Mouse (Mus musculus) kidney, adult 2 months (tissue): ENCODE results near the gene Cstad. TPM values are rescaled to one million over a fixed set of nuclear protein-coding genes. Genes with fewer than 3 reads are reported as not detected.

Source experiments
- DNase-seq: peaks from one replicate; pipeline ENCODE4 v3.0.0; 2021
- H3K27ac ChIP-seq: fragments of 200-500 bp; 2 replicates; pipeline ENCODE4 v1.5.1; 2012; ENCODE audit warnings: low read depth, low read length, control low read depth, inconsistent platforms; ENCODE audit not compliant: insufficient read depth
- H3K27me3 ChIP-seq: fragments of 200-500 bp; replicated peaks from 2 replicates; pipeline ENCODE4 v1.6.1; 2012; ENCODE audit warnings: mild to moderate bottlenecking, moderate library complexity, low read length, inconsistent platforms; ENCODE audit not compliant: control insufficient read depth, insufficient read depth
- H3K36me3 ChIP-seq: fragments of 200-500 bp; 2 replicates; pipeline ENCODE4 v1.6.1; 2012; ENCODE audit warnings: mild to moderate bottlenecking, moderate library complexity, low read length, inconsistent platforms; ENCODE audit not compliant: control insufficient read depth, insufficient read depth
- H3K4me1 ChIP-seq: fragments of 200-500 bp; 2 replicates; pipeline ENCODE4 v1.6.1; 2011; ENCODE audit warnings: low read length; ENCODE audit not compliant: control insufficient read depth, insufficient read depth
- H3K4me3 ChIP-seq: fragments of 200-500 bp; 2 replicates; pipeline ENCODE4 v1.5.1; 2011; ENCODE audit warnings: mild to moderate bottlenecking, low read depth, low read length, control low read depth; ENCODE audit not compliant: insufficient read depth
- CTCF ChIP-seq: fragments of 200-500 bp; conservative IDR thresholded peaks from 2 replicates; pipeline ENCODE4 v1.5.1; 2011; ENCODE audit warnings: low read depth, mild to moderate bottlenecking, control low read depth, low read length, moderate library complexity, mixed read lengths; ENCODE audit not compliant: insufficient read depth, insufficient read length
- POLR2A ChIP-seq: fragments of 200-500 bp; IDR thresholded peaks from one replicate; pipeline ENCODE4 v1.6.1; 2011; ENCODE audit warnings: low read depth, low read length, control low read depth
- WGBS: fragments of 180-500 bp; shearing (Covaris S2); methylation state at CpG from one replicate; pipeline ENCODE4 v1.1.7; 2018; 5-methylcytosine and 5-hydroxymethylcytosine counted together
- polyA plus RNA-seq: library from polyadenylated mRNA; depleted of rRNA; stranded (reverse); fragments of >200 nt; gene quantifications from 2 replicates; pipeline ENCODE4 v1.2.3, GENCODE M21; 2012

The Cstad gene
- polyA plus RNA-seq, 1 experiment: 1.2 TPM

GRCm38 (mm10) chr2:30555257-30555656, 39.6 kb upstream of the Cstad start:
- Histone ChIP-seq H3K27ac (no peak overlapping the region), H3K27me3 (no peaks in the 10 kb centered on the region), H3K36me3 (no peaks in the 10 kb centered on the region), H3K4me1 (no peaks in the 10 kb centered on the region), H3K4me3 (no peak overlapping the region)
- TF ChIP-seq POLR2A: no peak
- DNase-seq: no peak
- WGBS: 77% methylated on average over 9 of the region's 9 CpGs

DNA sequence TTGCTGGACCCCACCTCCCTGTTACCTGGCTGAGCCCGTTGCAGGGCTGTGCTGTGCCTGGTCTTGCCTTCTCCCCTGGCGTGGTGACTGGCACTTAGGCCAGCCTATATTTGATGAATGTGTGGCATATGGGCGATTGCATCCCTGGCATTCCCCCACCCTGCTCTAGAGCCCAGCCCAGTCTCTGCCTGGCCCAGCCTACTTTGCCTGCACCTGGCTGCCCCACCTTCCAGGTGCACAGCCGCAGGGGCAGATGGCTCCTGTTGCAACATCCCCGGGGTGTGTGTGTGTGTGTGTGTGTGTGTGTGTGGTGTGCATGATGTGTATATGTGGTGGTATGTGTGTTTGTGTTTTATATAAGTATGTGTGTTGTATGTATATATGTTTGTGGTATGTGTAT, 38.3 kb upstream of the Cstad start:
- Histone ChIP-seq H3K27ac (no peak overlapping the region), H3K36me3 (no peaks in the 10 kb centered on the region), H3K4me3 (no peak overlapping the region), H3K4me1 (no peaks in the 10 kb centered on the region), H3K27me3 (no peaks in the 10 kb centered on the region)
- TF ChIP-seq POLR2A (no peak), CTCF (no peak)
- no peak for DNase-seq
- WGBS: 66% methylated on average over 5 of the region's 5 CpGs

DNA sequence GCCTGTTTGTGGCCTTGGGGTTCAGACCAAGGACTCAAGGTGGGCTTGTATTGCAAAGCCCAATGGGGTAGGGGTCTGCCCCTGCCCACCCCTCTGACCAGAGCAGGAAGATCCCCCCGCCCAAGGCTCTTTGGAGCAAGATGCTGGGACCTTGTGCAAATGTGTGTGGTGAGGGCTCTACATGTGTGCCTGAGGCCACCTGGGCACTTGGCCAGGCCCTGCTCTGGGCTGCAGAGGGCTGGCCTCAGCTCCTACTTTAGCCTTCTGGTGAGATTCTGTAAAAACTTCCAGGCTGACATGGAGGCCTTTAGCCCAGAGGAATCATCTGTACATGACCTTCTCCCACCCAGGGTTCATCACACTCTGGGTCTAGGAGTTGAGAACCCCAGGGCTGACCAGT, 35.3 kb upstream of the Cstad start:
- Histone ChIP-seq H3K27me3 (no peaks in the 10 kb centered on the region), H3K4me3 (no peak overlapping the region), H3K36me3 (no peaks in the 10 kb centered on the region), H3K27ac (no peak overlapping the region), H3K4me1 (no peaks in the 10 kb centered on the region)
- WGBS: 100% methylated on average over 1 of the region's 1 CpGs
- TF ChIP-seq POLR2A (no peak), CTCF (no peak)
- no peak for DNase-seq

DNA sequence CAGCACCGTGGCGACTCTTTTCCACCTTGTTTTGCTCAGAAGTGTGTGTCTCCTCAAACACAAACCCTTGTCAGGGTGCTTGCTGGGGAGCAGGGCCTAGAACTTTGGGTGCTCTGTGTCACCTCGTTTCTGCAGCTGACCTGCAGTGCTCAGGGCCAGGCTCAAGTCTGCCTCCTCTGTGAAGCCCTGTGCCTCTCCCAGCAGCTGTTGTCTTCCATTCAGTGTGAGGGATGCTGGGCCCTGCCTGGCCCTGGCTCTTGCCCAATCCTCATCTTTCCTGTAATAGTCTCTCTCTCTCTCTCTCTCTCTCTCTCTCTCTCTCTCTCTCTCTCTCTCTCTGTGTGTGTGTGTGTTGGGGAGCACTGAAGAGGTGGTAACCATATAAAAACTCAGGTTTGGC, 32.3 kb upstream of the Cstad start:
- no peak for DNase-seq

GRCm38 (mm10) chr2:30571647-30572046, 23.2 kb upstream of the Cstad start:
- H3K36me3 ChIP-seq: no peaks in the 10 kb centered on the region
- no peaks in the 10 kb centered on the region for H3K4me1 ChIP-seq
- 93% methylated on average over 4 of the region's 4 CpGs for WGBS
- no peak overlapping the region for H3K27ac ChIP-seq
- no peak for DNase-seq
- no peaks in the 10 kb centered on the region for H3K27me3 ChIP-seq
- TF ChIP-seq CTCF (no peak), POLR2A (no peak)
- H3K4me3 ChIP-seq: no peak overlapping the region

More for the DNA sequence above, 32.3 kb upstream of the Cstad start:
- Histone ChIP-seq H3K36me3 (no peaks in the 10 kb centered on the region), H3K4me3 (no peak overlapping the region), H3K27me3 (no peaks in the 10 kb centered on the region), H3K4me1 (no peaks in the 10 kb centered on the region), H3K27ac (no peak overlapping the region)
- 76% methylated on average over 3 of the region's 3 CpGs for WGBS
- TF ChIP-seq CTCF (no peak), POLR2A (no peak)

GRCm38 (mm10) chr2:30573522-30573921, 21.3 kb upstream of the Cstad start:
- Histone ChIP-seq H3K4me3 (no peak overlapping the region), H3K36me3 (no peaks in the 10 kb centered on the region), H3K27ac (no peak overlapping the region), H3K4me1 (no peaks in the 10 kb centered on the region), H3K27me3 (no peaks in the 10 kb centered on the region)
- 91% methylated on average over 4 of the region's 4 CpGs for WGBS
- no peak for DNase-seq
- TF ChIP-seq POLR2A: no peak
- no peak for TF ChIP-seq CTCF

DNA sequence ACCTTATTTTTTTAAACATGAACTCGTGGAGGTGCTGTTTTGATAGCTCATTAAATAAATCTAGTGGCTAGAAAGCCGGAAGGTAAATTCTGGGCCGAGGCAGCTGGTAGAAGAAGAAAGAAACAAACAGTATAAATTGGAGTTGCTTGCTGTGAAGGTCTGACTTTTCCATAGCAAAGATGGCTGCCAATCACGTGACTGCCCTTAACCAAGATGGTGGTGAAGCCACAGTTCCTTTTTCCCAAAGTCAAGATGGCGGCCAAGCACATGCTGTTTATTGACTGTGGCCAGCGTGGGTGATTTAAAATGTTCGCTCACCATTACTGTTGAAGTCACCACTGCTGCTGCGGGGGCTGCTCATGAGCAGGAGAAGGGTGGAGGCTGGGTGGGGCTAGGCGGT, 17.8 kb upstream of the Cstad start:
- TF ChIP-seq POLR2A: no peak
- no peak for TF ChIP-seq CTCF
- no peaks in the 10 kb centered on the region for H3K4me1 ChIP-seq
- no peak overlapping the region for H3K4me3 ChIP-seq
- no peaks in the 10 kb centered on the region for H3K36me3 ChIP-seq
- H3K27ac ChIP-seq: no peak overlapping the region
- DNase-seq: no peak
- 95% methylated on average over 9 of the region's 9 CpGs for WGBS
- H3K27me3 ChIP-seq: no peaks in the 10 kb centered on the region

DNA sequence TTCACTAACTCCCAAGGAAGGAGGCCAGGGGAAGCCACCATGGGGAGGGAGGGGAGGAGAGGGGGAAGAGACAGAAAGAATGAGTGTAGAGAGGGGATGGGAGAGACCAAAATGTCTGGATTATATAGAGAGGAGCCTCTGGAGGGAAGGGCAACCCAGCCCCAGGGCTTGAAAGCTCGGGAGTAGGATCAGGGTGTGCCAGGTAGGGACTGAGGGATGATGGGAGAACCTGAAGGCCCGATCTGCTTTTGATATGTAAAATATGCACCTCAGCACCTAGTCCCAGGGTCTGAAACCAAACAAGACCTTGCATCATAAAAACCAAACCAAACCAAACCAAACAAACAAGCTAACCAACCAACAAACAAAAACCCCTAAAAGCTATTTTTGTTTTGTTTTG, 16.8 kb upstream of the Cstad start:
- DNase-seq: no peak
- no peak for TF ChIP-seq POLR2A
- TF ChIP-seq CTCF: no peak
- no peak overlapping the region for H3K4me3 ChIP-seq
- no peaks in the 10 kb centered on the region for H3K4me1 ChIP-seq
- H3K27ac ChIP-seq: no peak overlapping the region
- WGBS: 58% methylated on average over 2 of the region's 2 CpGs
- H3K27me3 ChIP-seq: no peaks in the 10 kb centered on the region
- H3K36me3 ChIP-seq: no peaks in the 10 kb centered on the region
